Mouse (Mus musculus) hindbrain, embryonic 16.5 days (tissue): ENCODE data around the gene Irf9. TPM values are rescaled to one million over a fixed set of nuclear protein-coding genes. Genes with fewer than 3 reads are reported as not detected.

Experiments used
- ATAC-seq: fragments of 200-750 bp; cut with Nextera tagmentation; 2 replicates; pipeline ENCODE4 v1.8.0; 2017; ENCODE audit warnings: moderate TSS enrichment, moderate library complexity
- H3K27ac ChIP-seq: fragments of 300-500 bp; sonication (generic); 2 replicates; pipeline ENCODE4 v1.5.1; 2014; ENCODE audit warnings: low read depth, mild to moderate bottlenecking, control low read depth, low read length, moderate library complexity
- H3K27me3 ChIP-seq: fragments of 300-500 bp; sonication (generic); replicated peaks from 2 replicates; pipeline ENCODE4 v1.6.1; 2014; ENCODE audit warnings: low read length; ENCODE audit not compliant: control insufficient read depth, insufficient read depth
- H3K36me3 ChIP-seq: fragments of 300-500 bp; sonication (generic); 2 replicates; pipeline ENCODE4 v1.6.1; 2014; ENCODE audit warnings: mild to moderate bottlenecking, low read length, moderate library complexity, mixed read lengths; ENCODE audit not compliant: control insufficient read depth, insufficient read depth
- H3K4me1 ChIP-seq: fragments of 300-500 bp; sonication (generic); 2 replicates; pipeline ENCODE4 v1.6.1; 2014; ENCODE audit warnings: low read depth, low read length; ENCODE audit not compliant: control insufficient read depth, insufficient read depth
- H3K4me2 ChIP-seq: fragments of 300-500 bp; sonication (generic); 2 replicates; pipeline ENCODE4 v1.6.1; 2014; ENCODE audit warnings: mild to moderate bottlenecking, low read length, control low read depth, moderate library complexity
- H3K4me3 ChIP-seq: fragments of 300-500 bp; sonication (generic); 2 replicates; pipeline ENCODE4 v1.5.1; 2014; ENCODE audit warnings: mild to moderate bottlenecking, low read length, control low read depth, moderate library complexity
- H3K9ac ChIP-seq: fragments of 300-500 bp; sonication (generic); 2 replicates; pipeline ENCODE4 v1.6.1; 2014; ENCODE audit warnings: low read depth, mild to moderate bottlenecking, control low read depth, low read length, moderate library complexity
- H3K9me3 ChIP-seq: fragments of 300-500 bp; sonication (generic); 2 replicates; pipeline ENCODE4 v1.6.1; 2014; ENCODE audit warnings: mild to moderate bottlenecking, low read length, moderate library complexity; ENCODE audit not compliant: control insufficient read depth
- WGBS: fragments of 180-500 bp; shearing (Covaris S2); extraction: QIAGEN DNeasy Blood & Tissue Kit; methylation state at CpG from one replicate; pipeline ENCODE4 v1.1.7; 2014; 5-methylcytosine and 5-hydroxymethylcytosine counted together
- polyA plus RNA-seq: library from polyadenylated mRNA; unstranded; fragments of >200 nt; fragmentation: Nextera tagmentation; extraction: Ambion mirVana; gene quantifications from 2 replicates; pipeline ENCODE4 v1.2.1, GENCODE M21; 2015

Gene Irf9
- polyA plus RNA-seq, 1 experiment from 2014 or later, result 9.7 TPM

DNA sequence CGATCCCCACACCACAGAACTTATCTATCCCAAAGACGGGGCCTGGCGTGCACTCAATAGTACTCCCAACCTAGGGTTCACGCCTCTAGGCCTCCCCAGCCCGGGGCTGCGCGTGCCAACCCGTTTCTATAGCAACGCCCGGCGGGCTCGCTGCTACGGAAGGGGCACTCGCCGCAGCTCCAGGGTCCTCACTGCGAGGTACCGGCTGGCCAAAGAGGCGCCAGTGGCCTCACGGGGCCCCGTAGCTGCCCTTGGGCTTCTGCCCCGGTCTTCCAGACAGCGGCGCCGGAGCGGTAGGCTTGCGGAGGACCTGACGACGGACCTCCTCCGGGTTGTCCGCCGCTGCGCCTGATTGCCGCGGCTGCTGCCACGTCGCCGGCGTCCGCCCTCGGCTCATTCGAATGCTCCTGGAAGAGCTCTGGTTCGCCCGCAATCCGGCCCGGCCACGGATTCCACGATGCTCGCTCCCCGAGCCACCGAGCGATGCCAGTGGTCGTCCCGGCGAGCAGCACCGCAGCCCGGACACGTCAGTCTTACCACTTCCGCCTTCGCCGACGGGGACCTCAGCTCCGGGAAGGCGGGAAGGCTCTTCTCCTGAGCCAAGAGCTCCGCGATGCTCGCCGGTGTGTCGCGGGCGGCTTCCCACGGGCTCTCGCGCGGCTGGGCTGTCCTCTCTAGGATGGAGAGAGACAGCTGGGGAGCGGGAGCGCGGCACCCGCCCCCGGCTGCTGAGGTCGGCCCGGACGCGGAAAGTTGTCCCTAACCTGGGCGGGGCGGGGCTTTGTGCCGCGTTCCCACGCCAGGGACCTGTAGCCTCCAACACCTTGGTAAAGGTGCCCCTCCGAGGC lies 39.9 kb downstream of the Irf9 start, which contains the start of gene Tm9sf1:
Gene Tm9sf1 (minus strand): TSS at position 747 of the 848 bp plus-strand sequence.
- Histone ChIP-seq H3K36me3 (peaks cover 10% of the 10 kb centered on the region), H3K27ac (peak within 1 kb of the TSS; percentile 96), H3K4me2 (peak within 1 kb of the TSS; percentile 87), H3K4me3 (peak within 1 kb of the TSS; percentile 84), H3K9ac (peak within 1 kb of the TSS; percentile 85), H3K27me3 (no peaks in the 10 kb centered on the region), H3K9me3 (no peaks in the 10 kb centered on the region), H3K4me1 (peaks cover 18% of the 10 kb centered on the region)
- peak; percentile 92 for ATAC-seq
- under 1% methylated on average over 84 of the region's 89 CpGs for WGBS

DNA sequence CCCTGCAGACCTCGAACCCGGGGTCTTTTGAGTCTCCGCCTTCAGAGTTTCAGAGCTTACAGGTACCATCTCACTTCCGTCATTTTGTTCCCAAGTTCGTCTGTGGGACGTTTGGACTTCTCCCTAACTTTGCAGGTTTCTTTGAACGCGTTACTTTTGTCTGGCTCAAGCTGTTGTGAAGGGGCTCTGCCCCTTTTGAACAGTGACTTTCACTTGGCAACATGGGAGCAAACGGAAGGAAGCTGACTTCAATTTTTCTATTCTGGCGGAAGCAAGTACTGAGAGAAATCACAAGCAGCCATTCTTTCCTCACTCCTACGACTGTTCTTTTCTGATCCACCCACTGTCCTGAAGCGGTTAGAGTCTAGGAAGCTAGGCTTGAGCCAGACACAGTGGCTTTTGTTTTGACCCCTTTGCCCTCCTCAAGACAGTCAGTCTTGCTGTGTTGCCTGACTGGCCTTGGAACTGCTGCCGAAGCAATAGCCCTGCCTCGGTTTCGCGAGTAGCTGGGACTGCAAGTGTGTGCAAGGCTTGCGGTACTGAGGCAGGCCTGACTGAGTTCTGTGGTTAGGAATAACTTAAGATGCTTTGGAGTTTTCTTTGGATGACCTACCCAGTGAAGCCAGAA lies 41.0 kb downstream of the Irf9 start:
- Histone ChIP-seq H3K9ac (peak overlapping the region; percentile 85), H3K9me3 (no peaks in the 10 kb centered on the region), H3K36me3 (peaks cover 8% of the 10 kb centered on the region), H3K4me3 (peak overlapping the region; percentile 84), H3K4me2 (peak overlapping the region; percentile 87), H3K27ac (no peak overlapping the region), H3K27me3 (no peaks in the 10 kb centered on the region), H3K4me1 (peaks cover 18% of the 10 kb centered on the region)
- no peak for ATAC-seq
- 28% methylated on average over 17 of the region's 17 CpGs for WGBS

DNA sequence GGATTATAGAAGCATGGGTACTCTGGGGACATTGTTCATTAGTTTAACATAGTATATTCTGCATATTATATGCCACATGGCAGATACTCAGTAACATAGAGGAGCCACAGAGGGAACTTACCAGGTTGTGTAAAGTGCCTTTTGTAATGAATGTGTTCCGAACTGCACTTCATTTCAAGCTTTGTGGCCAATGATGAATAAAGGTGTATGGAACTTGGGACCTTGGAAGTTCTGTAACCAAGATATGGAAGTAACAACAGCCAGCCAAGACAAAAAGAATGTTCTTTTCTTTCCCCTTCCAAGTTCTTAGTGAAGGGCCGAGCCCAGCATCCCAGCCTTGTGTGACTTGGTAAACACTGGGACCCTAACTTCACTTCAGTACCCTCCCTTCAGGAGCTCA lies 46.5 kb downstream of the Irf9 start, which contains the start of gene Tssk4:
Gene Tssk4 (plus strand): TSS at position 301 of the 400 bp plus-strand sequence.
- WGBS, result 94% methylated on average over 2 of the region's 2 CpGs
- Histone ChIP-seq H3K36me3 (no peaks in the 10 kb centered on the region), H3K9ac (no peak within 1 kb of the TSS), H3K9me3 (no peaks in the 10 kb centered on the region), H3K4me3 (no peak within 1 kb of the TSS), H3K27me3 (no peaks in the 10 kb centered on the region), H3K27ac (no peak within 1 kb of the TSS), H3K4me1 (peaks cover 2% of the 10 kb centered on the region), H3K4me2 (no peak within 1 kb of the TSS)
- ATAC-seq, result no peak

GRCm38 (mm10) chr14:55651528-55651927 lies 48.2 kb downstream of the Irf9 start:
- Histone ChIP-seq H3K4me3 (no peak overlapping the region), H3K27ac (no peak overlapping the region), H3K36me3 (no peaks in the 10 kb centered on the region), H3K9ac (no peak overlapping the region), H3K9me3 (no peaks in the 10 kb centered on the region), H3K4me1 (no peaks in the 10 kb centered on the region), H3K4me2 (no peak overlapping the region), H3K27me3 (no peaks in the 10 kb centered on the region)
- ATAC-seq, result no peak
- WGBS, result 88% methylated on average over 7 of the region's 7 CpGs

DNA sequence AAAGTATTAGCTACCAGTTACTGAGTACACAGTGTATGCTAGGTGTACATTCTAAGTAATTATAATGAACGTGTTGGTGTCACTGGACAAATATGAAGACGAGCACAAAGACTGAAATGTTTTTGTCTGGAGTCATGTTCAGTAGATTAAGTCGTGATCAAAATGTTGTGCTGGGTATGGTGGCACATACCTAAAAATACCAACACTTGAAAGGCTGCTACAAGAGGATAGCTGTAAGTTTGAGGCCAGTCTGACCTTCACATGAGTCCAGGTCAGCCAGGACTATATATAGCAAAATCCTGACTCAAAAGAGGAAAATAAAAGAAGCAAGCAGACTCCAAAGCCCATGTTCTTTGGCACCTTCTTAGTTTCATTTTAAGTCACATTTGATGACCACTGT lies 53.6 kb downstream of the Irf9 start:
- Histone ChIP-seq H3K4me3 (no peak overlapping the region), H3K4me1 (peaks cover 8% of the 10 kb centered on the region), H3K9me3 (no peaks in the 10 kb centered on the region), H3K36me3 (0 out of 2 replicates have a peak, but pooled peaks cover 2% of the 10 kb centered on the region), H3K4me2 (no peak overlapping the region), H3K27me3 (no peaks in the 10 kb centered on the region), H3K27ac (no peak overlapping the region), H3K9ac (no peak overlapping the region)
- no peak for ATAC-seq
- 90% methylated on average over 3 of the region's 3 CpGs for WGBS

DNA sequence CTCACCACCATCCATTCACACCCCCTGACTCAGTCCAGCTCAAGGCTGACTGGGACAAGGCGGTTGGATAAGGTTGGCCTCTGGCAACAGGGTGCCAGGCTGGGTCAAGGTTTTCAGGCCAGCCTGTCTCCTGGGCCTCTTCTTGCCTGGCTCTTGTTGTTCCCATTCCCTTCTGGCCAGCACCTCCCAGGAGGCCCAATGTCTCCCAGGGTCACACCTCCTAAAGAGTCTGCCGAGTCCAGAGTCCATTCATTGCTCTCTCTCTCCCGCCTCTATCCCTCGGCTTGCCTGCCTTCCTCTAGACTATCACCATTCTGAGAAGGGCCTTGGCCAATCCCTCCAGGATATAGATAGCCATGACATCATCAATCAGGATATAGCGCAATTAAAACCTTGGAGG lies 54.6 kb downstream of the Irf9 start:
- H3K4me3 ChIP-seq, result no peak overlapping the region
- no peak for ATAC-seq
- peaks cover 7% of the 10 kb centered on the region for H3K36me3 ChIP-seq
- no peak overlapping the region for H3K4me2 ChIP-seq
- WGBS, result 92% methylated on average over 5 of the region's 5 CpGs
- H3K9me3 ChIP-seq, result no peaks in the 10 kb centered on the region
- no peak overlapping the region for H3K9ac ChIP-seq
- no peaks in the 10 kb centered on the region for H3K27me3 ChIP-seq
- no peak overlapping the region for H3K27ac ChIP-seq
- H3K4me1 ChIP-seq, result peaks cover 8% of the 10 kb centered on the region

Other genes with a start within 250 kb of the Irf9 start
- gene Dhrs4, start 124.8 kb upstream of the Irf9 start, polyA plus RNA-seq, result 28.6 and 29.5 TPM in 2 replicates
- gene Carmil3, start 112.9 kb upstream of the Irf9 start, polyA plus RNA-seq, result 22.9 and 26.2 TPM in 2 replicates
- 10.2 and 11.7 TPM in 2 replicates for gene Cpne6, start 93.1 kb upstream of the Irf9 start, polyA plus RNA-seq
- gene Nrl, start 78.6 kb upstream of the Irf9 start, polyA plus RNA-seq, result 0.15 and 0.23 TPM in 2 replicates
- gene Pck2, start 63.3 kb upstream of the Irf9 start, polyA plus RNA-seq, result 29.3 and 32.4 TPM in 2 replicates
- gene Dcaf11, start 43.6 kb upstream of the Irf9 start, polyA plus RNA-seq, result 110 and 127 TPM in 2 replicates
- gene A730061H03Rik, start 43.2 kb upstream of the Irf9 start, polyA plus RNA-seq, result 0.89 and 1.4 TPM in 2 replicates
- gene Fitm1, start 28.0 kb upstream of the Irf9 start, polyA plus RNA-seq, result 0.26 and 1.4 TPM in 2 replicates
- gene Psme1, start 25.4 kb upstream of the Irf9 start, polyA plus RNA-seq, result 223 and 230 TPM in 2 replicates
- 49.4 and 64.2 TPM in 2 replicates for gene Emc9, start 18.3 kb upstream of the Irf9 start, polyA plus RNA-seq
- gene Psme2, start 12.5 kb upstream of the Irf9 start, polyA plus RNA-seq, result 170 and 173 TPM in 2 replicates
- gene Rnf31, start 11.9 kb upstream of the Irf9 start, polyA plus RNA-seq, result 18.2 and 20.3 TPM in 2 replicates
- 16.8 and 20.2 TPM in 2 replicates for gene Rec8, start 14.5 kb downstream of the Irf9 start, polyA plus RNA-seq
- gene Ipo4, start 32.4 kb downstream of the Irf9 start, polyA plus RNA-seq, result 116 and 131 TPM in 2 replicates
- gene Gm49378, start 34.3 kb downstream of the Irf9 start, polyA plus RNA-seq, result 1.5 and 1.6 TPM in 2 replicates
- gene Tm9sf1, start 40.2 kb downstream of the Irf9 start, polyA plus RNA-seq, result 68.7 and 72.1 TPM in 2 replicates
- 0.32 and 0.53 TPM in 2 replicates for gene Tssk4, start 46.6 kb downstream of the Irf9 start, polyA plus RNA-seq
- gene Mdp1, start 56.9 kb downstream of the Irf9 start, polyA plus RNA-seq, result 77.2 and 82.8 TPM in 2 replicates
- 48.6 and 50.4 TPM in 2 replicates for gene Gmpr2, start 68.4 kb downstream of the Irf9 start, polyA plus RNA-seq
- 567 and 599 TPM in 2 replicates for gene Nedd8, start 68.6 kb downstream of the Irf9 start, polyA plus RNA-seq
- 25.3 and 25.7 TPM in 2 replicates for gene Tinf2, start 78.2 kb downstream of the Irf9 start, polyA plus RNA-seq
- 0.20 and 0.41 TPM in 2 replicates for gene Tgm1, start 110.4 kb downstream of the Irf9 start, polyA plus RNA-seq
- 60.3 and 65.8 TPM in 2 replicates for gene Rabggta, start 118.7 kb downstream of the Irf9 start, polyA plus RNA-seq
- gene Dhrs1, start 142.1 kb downstream of the Irf9 start, polyA plus RNA-seq, result 85.9 and 90.3 TPM in 2 replicates
- 27.1 and 27.9 TPM in 2 replicates for gene Nop9, start 142.1 kb downstream of the Irf9 start, polyA plus RNA-seq
- 0.17 and 0.63 TPM in 2 replicates for gene Cideb, start 154.9 kb downstream of the Irf9 start, polyA plus RNA-seq
- gene Ltb4r2, start 157.9 kb downstream of the Irf9 start, polyA plus RNA-seq, result 0.47 and 0.66 TPM in 2 replicates
- 0.22 and 0.79 TPM in 2 replicates for gene Ltb4r1, start 162.4 kb downstream of the Irf9 start, polyA plus RNA-seq
- gene Adcy4, start 180.5 kb downstream of the Irf9 start, polyA plus RNA-seq, result 3.5 and 5.1 TPM in 2 replicates
- gene Ripk3, start 185.3 kb downstream of the Irf9 start, polyA plus RNA-seq, result 2.3 and 3.6 TPM in 2 replicates
- gene Nfatc4, start 219.6 kb downstream of the Irf9 start, polyA plus RNA-seq, result 6.5 and 11.9 TPM in 2 replicates